Mouse (Mus musculus) midbrain, embryonic 14.5 days (tissue): ENCODE data around the gene Ms4a1. TPM values are rescaled to one million over a fixed set of nuclear protein-coding genes. Genes with fewer than 3 reads are reported as not detected.
"Not testable (repeated sequence)": the region's sequence is repeated elsewhere in the genome, so short reads cannot be mapped to it uniquely, and the experiment has no call there.

Experiments
- ATAC-seq: fragments of 200-750 bp; cut with Nextera tagmentation; 2 replicates; pipeline ENCODE4 v1.8.0; 2017; ENCODE audit warnings: moderate number of reproducible peaks, moderate library complexity; ENCODE audit not compliant: low FRiP score, low TSS enrichment
- DNase-seq: peaks from one replicate; pipeline ENCODE4 v3.0.0-alpha.2; 2015
- H3K27ac ChIP-seq: fragments of 300-500 bp; sonication (generic); replicated peaks from 2 replicates; pipeline ENCODE4 v1.5.1; 2014; ENCODE audit warnings: mild to moderate bottlenecking, low read depth, low read length, moderate library complexity
- H3K27me3 ChIP-seq: fragments of 300-500 bp; sonication (generic); 2 replicates; pipeline ENCODE4 v1.6.1; 2014; ENCODE audit warnings: low read length, control low read depth, mixed read lengths; ENCODE audit not compliant: control insufficient read depth, insufficient read depth
- H3K36me3 ChIP-seq: fragments of 300-500 bp; sonication (generic); 2 replicates; pipeline ENCODE4 v1.6.1; 2014; ENCODE audit warnings: low read length, control low read depth; ENCODE audit not compliant: control insufficient read depth, insufficient read depth
- H3K4me1 ChIP-seq: fragments of 300-500 bp; sonication (generic); 2 replicates; pipeline ENCODE4 v1.6.1; 2014; ENCODE audit warnings: mild to moderate bottlenecking, antibody characterized with exemption, low read length, control low read depth; ENCODE audit not compliant: control insufficient read depth, insufficient read depth
- H3K4me2 ChIP-seq: fragments of 300-500 bp; sonication (generic); 2 replicates; pipeline ENCODE4 v1.6.1; 2014; ENCODE audit warnings: mild to moderate bottlenecking, low read length, moderate library complexity
- H3K4me3 ChIP-seq: fragments of 300-500 bp; sonication (generic); replicated peaks from 2 replicates; pipeline ENCODE4 v1.5.1; 2014; ENCODE audit warnings: low read depth, low read length
- H3K9ac ChIP-seq: fragments of 300-500 bp; sonication (generic); replicated peaks from 2 replicates; pipeline ENCODE4 v1.6.1; 2014; ENCODE audit warnings: mild to moderate bottlenecking, low read length, moderate library complexity
- H3K9me3 ChIP-seq: fragments of 300-500 bp; sonication (generic); 2 replicates; pipeline ENCODE4 v1.6.1; 2016; ENCODE audit warnings: low read length, control low read depth, mixed read lengths; ENCODE audit not compliant: control insufficient read depth
- WGBS: fragments of 180-500 bp; shearing (Covaris S2); extraction: QIAGEN DNeasy Blood & Tissue Kit; methylation state at CpG from one replicate; pipeline ENCODE4 v1.1.7; 2014; 5-methylcytosine and 5-hydroxymethylcytosine counted together
- polyA plus RNA-seq: library from polyadenylated mRNA; unstranded; fragments of >200 nt; fragmentation: Nextera tagmentation; extraction: Ambion mirVana; gene quantifications from 2 replicates; pipeline ENCODE4 v1.2.1, GENCODE M21; 2014

Gene Ms4a1
- polyA plus RNA-seq, 1 experiment from 2014 or later, result not detected

- 63% methylated on average over 5 of the region's 5 CpGs for WGBS
- Histone ChIP-seq H3K9ac (no peak overlapping the region), H3K4me1 (no peaks in the 10 kb centered on the region), H3K4me3 (no peak overlapping the region), H3K9me3 (no peaks in the 10 kb centered on the region), H3K36me3 (no peaks in the 10 kb centered on the region), H3K27ac (no peak overlapping the region), H3K4me2 (no peak overlapping the region), H3K27me3 (no peaks in the 10 kb centered on the region)
- peak; percentile 3 for DNase-seq
- no peak for ATAC-seq
Observed at GRCm38 (mm10) chr19:11276431-11276830, 10.4 kb upstream of the Ms4a1 start.

GRCm38 (mm10) chr19:11266956-11267355 lies 915 bp upstream of the Ms4a1 start:
- H3K27ac ChIP-seq, result no peak overlapping the region
- ATAC-seq (no peak), DNase-seq (no peak)
- H3K27me3 ChIP-seq, result no peaks in the 10 kb centered on the region
- H3K9ac ChIP-seq, result no peak overlapping the region
- no peaks in the 10 kb centered on the region for H3K4me1 ChIP-seq
- WGBS, result 78% methylated on average over 4 of the region's 4 CpGs
- H3K36me3 ChIP-seq, result no peaks in the 10 kb centered on the region
- no peak overlapping the region for H3K4me3 ChIP-seq
- no peak overlapping the region for H3K4me2 ChIP-seq
- no peaks in the 10 kb centered on the region for H3K9me3 ChIP-seq

GRCm38 (mm10) chr19:11264602-11265185 lies 1.3 kb downstream of the Ms4a1 start:
- 86% methylated on average over 9 of the region's 9 CpGs for WGBS
- Histone ChIP-seq H3K9ac (no peak overlapping the region), H3K9me3 (no peaks in the 10 kb centered on the region), H3K4me3 (no peak overlapping the region), H3K4me1 (no peaks in the 10 kb centered on the region), H3K27ac (no peak overlapping the region), H3K27me3 (no peaks in the 10 kb centered on the region), H3K4me2 (no peak overlapping the region), H3K36me3 (no peaks in the 10 kb centered on the region)
- no peak for ATAC-seq
- no peak for DNase-seq

GRCm38 (mm10) chr19:11263549-11263948 lies 2.5 kb downstream of the Ms4a1 start:
- no peaks in the 10 kb centered on the region for H3K4me1 ChIP-seq
- H3K9me3 ChIP-seq, result no peaks in the 10 kb centered on the region
- ATAC-seq, result no peak
- no peak overlapping the region for H3K9ac ChIP-seq
- DNase-seq, result no peak
- H3K27ac ChIP-seq, result no peak overlapping the region
- WGBS, result 90% methylated on average over 3 of the region's 3 CpGs
- no peaks in the 10 kb centered on the region for H3K27me3 ChIP-seq
- no peak overlapping the region for H3K4me2 ChIP-seq
- H3K36me3 ChIP-seq, result no peaks in the 10 kb centered on the region
- no peak overlapping the region for H3K4me3 ChIP-seq

DNA sequence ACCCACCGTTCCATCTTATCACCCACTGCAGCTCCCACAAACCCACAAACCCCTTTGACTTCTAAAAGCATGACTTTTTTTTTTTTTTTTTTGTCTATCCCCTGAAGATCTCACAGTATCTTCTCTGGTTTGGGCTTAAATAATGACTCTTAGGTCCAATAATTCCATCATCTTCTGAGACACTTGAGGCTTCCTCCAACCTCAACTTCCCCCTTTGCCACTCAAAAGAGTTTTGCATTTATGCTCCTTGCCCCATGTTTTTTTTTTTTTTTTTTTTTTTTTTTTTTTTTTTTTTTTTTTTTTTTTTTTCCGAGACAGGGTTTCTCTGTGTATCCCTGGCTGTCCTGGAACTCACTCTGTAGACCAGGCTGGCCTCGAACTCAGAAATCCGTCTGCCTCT lies 3.1 kb downstream of the Ms4a1 start:
- not testable (repeated sequence) for H3K4me1 ChIP-seq, ATAC-seq, H3K9me3 ChIP-seq, H3K36me3 ChIP-seq, H3K27me3 ChIP-seq, H3K27ac ChIP-seq, H3K4me2 ChIP-seq, DNase-seq, H3K9ac ChIP-seq, H3K4me3 ChIP-seq
- 82% methylated on average over 4 of the region's 4 CpGs for WGBS

- no peak overlapping the region for H3K9ac ChIP-seq
Observed at GRCm38 (mm10) chr19:11261522-11261921, 4.5 kb downstream of the Ms4a1 start.

DNA sequence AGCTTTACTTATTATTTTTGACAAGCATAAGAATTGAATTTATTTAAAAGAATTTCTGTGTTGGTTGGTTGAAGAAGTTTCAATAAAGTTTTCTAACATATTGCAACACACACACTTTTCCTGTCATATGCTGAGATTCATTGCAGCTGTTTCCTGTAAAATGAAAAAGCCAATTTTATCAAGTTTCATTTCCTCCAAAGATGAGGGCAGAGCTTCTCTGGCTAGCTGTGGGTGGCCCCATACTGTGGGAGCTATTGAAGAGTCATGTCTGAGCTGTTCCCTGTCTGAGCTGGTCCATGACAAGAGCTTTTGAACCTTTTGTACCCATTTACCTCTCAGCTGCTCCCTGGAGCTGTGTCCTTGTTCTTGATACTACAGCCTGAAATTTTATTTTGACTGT lies 21.8 kb downstream of the Ms4a1 start:
- Histone ChIP-seq H3K27me3 (no peaks in the 10 kb centered on the region), H3K9me3 (no peaks in the 10 kb centered on the region), H3K36me3 (no peaks in the 10 kb centered on the region), H3K4me2 (no peak overlapping the region), H3K4me1 (no peaks in the 10 kb centered on the region), H3K4me3 (no peak overlapping the region), H3K9ac (no peak overlapping the region), H3K27ac (no peak overlapping the region)
- DNase-seq (no peak), ATAC-seq (no peak)

More at GRCm38 (mm10) chr19:11261522-11261921, 4.5 kb downstream of the Ms4a1 start:
- H3K4me3 ChIP-seq, result no peak overlapping the region
- no peaks in the 10 kb centered on the region for H3K27me3 ChIP-seq
- ATAC-seq, result no peak
- WGBS, result 96% methylated on average over 2 of the region's 2 CpGs
- no peak overlapping the region for H3K27ac ChIP-seq
- DNase-seq, result no peak
- H3K4me2 ChIP-seq, result no peak overlapping the region
- no peaks in the 10 kb centered on the region for H3K9me3 ChIP-seq
- H3K4me1 ChIP-seq, result no peaks in the 10 kb centered on the region
- no peaks in the 10 kb centered on the region for H3K36me3 ChIP-seq

DNA sequence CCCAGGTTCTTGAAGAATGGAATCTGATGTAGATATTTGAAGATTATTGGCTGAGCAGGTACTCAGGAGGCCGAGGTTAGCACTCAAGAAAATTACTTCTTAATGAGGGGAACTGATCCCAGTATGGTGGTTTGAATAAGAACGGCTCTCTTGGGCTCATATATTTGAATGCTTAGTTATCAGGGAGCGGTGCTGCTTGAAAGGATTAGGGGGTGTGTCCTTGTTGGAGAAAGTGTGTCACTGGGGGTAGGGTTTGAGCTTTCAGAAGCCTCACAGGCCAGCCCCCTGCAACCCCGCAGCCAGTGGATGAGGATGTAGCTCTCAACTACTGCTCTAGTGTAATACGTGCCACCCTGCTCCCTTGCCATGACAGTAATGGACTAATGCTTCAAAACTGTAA lies 23.5 kb downstream of the Ms4a1 start:
- Histone ChIP-seq H3K9me3 (no peaks in the 10 kb centered on the region), H3K27me3 (no peaks in the 10 kb centered on the region), H3K36me3 (no peaks in the 10 kb centered on the region), H3K4me1 (no peaks in the 10 kb centered on the region), H3K4me3 (no peak overlapping the region), H3K27ac (no peak overlapping the region), H3K9ac (no peak overlapping the region), H3K4me2 (no peak overlapping the region)
- WGBS, result 54% methylated on average over 5 of the region's 5 CpGs
- no peak for ATAC-seq
- peak; percentile 1 for DNase-seq

GRCm38 (mm10) chr19:11235820-11236219 lies 30.2 kb downstream of the Ms4a1 start:
- Histone ChIP-seq H3K9me3 (no peaks in the 10 kb centered on the region), H3K4me1 (no peaks in the 10 kb centered on the region), H3K4me2 (no peak overlapping the region), H3K4me3 (no peak overlapping the region), H3K36me3 (no peaks in the 10 kb centered on the region), H3K27ac (no peak overlapping the region), H3K9ac (no peak overlapping the region), H3K27me3 (no peaks in the 10 kb centered on the region)
- DNase-seq (no peak), ATAC-seq (no peak)
